Mouse (Mus musculus) forebrain, embryonic 11.5 days (tissue): ENCODE measurements around the gene Tradd. TPM values are rescaled to one million over a fixed set of nuclear protein-coding genes. Genes with fewer than 3 reads are reported as not detected.
"Not testable (repeated sequence)": the region's sequence is repeated elsewhere in the genome, so short reads cannot be mapped to it uniquely, and the experiment has no call there.

Experiments used
- ATAC-seq: fragments of 200-750 bp; cut with Nextera tagmentation; replicated peaks from 2 replicates; pipeline ENCODE4 v1.8.0; 2017; ENCODE audit warnings: moderate TSS enrichment; ENCODE audit not compliant: low FRiP score
- DNase-seq: peaks from one replicate; pipeline ENCODE4 v3.0.0-alpha.2; 2017; ENCODE audit warnings: low spot score
- H3K27ac ChIP-seq: fragments of 300-500 bp; sonication (generic); 2 replicates; pipeline ENCODE4 v1.5.1; 2014; ENCODE audit warnings: low read depth, low read length
- H3K27me3 ChIP-seq: fragments of 300-500 bp; sonication (generic); 2 replicates; pipeline ENCODE4 v1.6.1; 2014; ENCODE audit warnings: mild to moderate bottlenecking, low read length, mixed read lengths; ENCODE audit not compliant: control insufficient read depth, insufficient read depth
- H3K36me3 ChIP-seq: fragments of 300-500 bp; sonication (generic); 2 replicates; pipeline ENCODE4 v1.6.1; 2014; ENCODE audit warnings: mild to moderate bottlenecking, low read length, moderate library complexity, mixed read lengths; ENCODE audit not compliant: control insufficient read depth, insufficient read depth
- H3K4me1 ChIP-seq: fragments of 300-500 bp; sonication (generic); replicated peaks from 2 replicates; pipeline ENCODE4 v1.6.1; 2014; ENCODE audit warnings: low read length, mixed read lengths; ENCODE audit not compliant: control insufficient read depth, insufficient read depth
- H3K4me2 ChIP-seq: fragments of 300-500 bp; sonication (generic); 2 replicates; pipeline ENCODE4 v1.6.1; 2014; ENCODE audit warnings: low read depth, mild to moderate bottlenecking, low read length, moderate library complexity, mixed read lengths; ENCODE audit not compliant: severe bottlenecking
- H3K4me3 ChIP-seq: fragments of 300-500 bp; sonication (generic); 2 replicates; pipeline ENCODE4 v1.5.1; 2014; ENCODE audit warnings: low read depth, low read length
- H3K9ac ChIP-seq: fragments of 300-500 bp; sonication (generic); 2 replicates; pipeline ENCODE4 v1.6.1; 2014; ENCODE audit warnings: low read length
- H3K9me3 ChIP-seq: fragments of 300-500 bp; sonication (generic); 2 replicates; pipeline ENCODE4 v1.6.1; 2016; ENCODE audit warnings: low read length, mixed read lengths; ENCODE audit not compliant: control insufficient read depth
- WGBS: fragments of 180-500 bp; shearing (Covaris S2); extraction: QIAGEN DNeasy Blood & Tissue Kit; methylation state at CpG from one replicate; pipeline ENCODE4 v1.1.7; 2014; 5-methylcytosine and 5-hydroxymethylcytosine counted together
- polyA plus RNA-seq: library from polyadenylated mRNA; unstranded; fragments of >200 nt; fragmentation: Nextera tagmentation; extraction: Ambion mirVana; gene quantifications from 2 replicates; pipeline ENCODE4 v1.2.1, GENCODE M21; 2014

The Tradd gene
- polyA plus RNA-seq, 1 experiment from 2014 or later, result 12.0 TPM

DNA sequence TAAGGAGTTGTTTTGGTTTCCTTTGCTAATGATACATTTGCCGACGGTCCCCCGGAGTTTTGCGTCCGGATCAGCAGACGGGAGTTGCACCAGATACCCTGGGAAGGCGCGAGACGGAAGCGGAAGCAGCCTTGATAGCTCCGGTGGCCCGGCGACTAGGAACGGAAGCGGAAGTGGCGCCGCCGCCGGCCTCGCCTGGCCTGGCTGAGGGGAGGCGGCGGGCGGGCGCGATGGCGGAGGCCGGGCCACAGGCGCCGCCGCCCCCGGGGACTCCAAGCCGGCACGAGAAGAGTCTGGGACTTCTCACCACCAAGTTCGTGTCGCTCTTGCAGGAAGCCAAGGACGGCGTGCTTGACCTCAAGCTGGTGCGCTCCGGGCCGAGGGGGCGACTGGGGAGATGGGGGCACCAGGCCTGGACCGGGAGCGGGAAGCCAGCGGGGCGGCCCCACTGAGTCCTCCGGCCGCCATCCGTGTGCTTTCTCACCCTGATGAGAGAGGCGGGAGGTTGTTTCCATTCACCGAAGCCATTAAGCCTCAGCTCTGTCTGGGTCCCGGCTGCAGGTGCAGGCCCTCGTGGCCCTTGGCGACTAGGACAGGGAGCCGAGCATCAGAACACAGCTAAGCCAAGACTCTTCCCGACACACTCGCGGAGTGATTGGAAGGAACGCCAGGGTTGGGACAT is 33.2 kb upstream of the Tradd start, which contains the start of gene E2f4:
E2f4 (plus strand) TSS at position 153 of the 682 bp plus-strand sequence.
- Histone ChIP-seq H3K27me3 (no peaks in the 10 kb centered on the region), H3K9ac (peak within 1 kb of the TSS; percentile 93), H3K27ac (peak within 1 kb of the TSS; percentile 28), H3K36me3 (peaks cover 15% of the 10 kb centered on the region), H3K4me1 (peaks cover 10% of the 10 kb centered on the region), H3K4me2 (peak within 1 kb of the TSS; percentile 94), H3K4me3 (peak within 1 kb of the TSS; percentile 98), H3K9me3 (no peaks in the 10 kb centered on the region)
- under 1% methylated on average over 58 of the region's 58 CpGs for WGBS
- DNase-seq, result peak; percentile 94
- peak; percentile 92 for ATAC-seq

DNA sequence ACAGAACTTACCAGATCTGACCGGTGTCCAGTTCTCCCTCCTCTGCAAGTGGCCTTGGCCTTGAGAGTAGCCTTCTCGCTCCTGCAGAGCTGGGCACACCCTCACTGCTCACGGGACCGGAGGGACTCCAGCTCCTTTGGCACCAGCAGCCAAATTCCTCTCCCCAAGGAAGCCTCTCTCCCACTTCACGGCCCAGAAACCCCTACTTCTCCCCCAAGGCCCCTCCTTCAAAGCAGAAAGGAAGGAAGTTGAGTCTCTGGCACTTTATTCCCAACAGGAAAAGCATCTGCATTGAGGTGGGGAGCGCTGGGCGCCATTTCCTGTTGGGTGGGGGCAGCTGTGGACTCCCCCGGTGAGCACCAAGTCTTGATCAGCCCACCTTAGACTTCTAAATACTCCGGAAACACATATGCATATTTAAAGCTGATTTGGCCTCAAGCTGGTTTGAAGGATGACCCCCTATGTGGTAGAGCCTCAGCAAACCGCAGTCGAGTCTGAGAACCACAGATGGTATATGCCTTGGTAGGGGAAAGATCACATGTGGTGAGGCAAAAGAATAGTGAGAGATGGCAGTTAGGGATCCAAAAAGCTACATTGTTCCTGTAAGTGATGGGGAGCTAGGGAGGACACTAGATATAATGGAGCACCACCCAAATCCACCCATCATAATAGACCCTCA is 31.6 kb upstream of the Tradd start, which contains the start of gene Exoc3l:
Exoc3l (minus strand) TSS at position 207 of the 679 bp plus-strand sequence.
- 77% methylated on average over 11 of the region's 11 CpGs for WGBS
- H3K4me1 ChIP-seq, result peaks cover 10% of the 10 kb centered on the region
- H3K9ac ChIP-seq, result no peak within 1 kb of the TSS
- H3K4me2 ChIP-seq, result peak within 1 kb of the TSS; percentile 94; the same call in 1 of the 2 replicates
- no peak within 1 kb of the TSS for H3K4me3 ChIP-seq
- no peak for ATAC-seq
- DNase-seq, result no peak
- no peaks in the 10 kb centered on the region for H3K9me3 ChIP-seq
- no peaks in the 10 kb centered on the region for H3K27me3 ChIP-seq
- H3K36me3 ChIP-seq, result peaks cover 6% of the 10 kb centered on the region
- no peak within 1 kb of the TSS for H3K27ac ChIP-seq

DNA sequence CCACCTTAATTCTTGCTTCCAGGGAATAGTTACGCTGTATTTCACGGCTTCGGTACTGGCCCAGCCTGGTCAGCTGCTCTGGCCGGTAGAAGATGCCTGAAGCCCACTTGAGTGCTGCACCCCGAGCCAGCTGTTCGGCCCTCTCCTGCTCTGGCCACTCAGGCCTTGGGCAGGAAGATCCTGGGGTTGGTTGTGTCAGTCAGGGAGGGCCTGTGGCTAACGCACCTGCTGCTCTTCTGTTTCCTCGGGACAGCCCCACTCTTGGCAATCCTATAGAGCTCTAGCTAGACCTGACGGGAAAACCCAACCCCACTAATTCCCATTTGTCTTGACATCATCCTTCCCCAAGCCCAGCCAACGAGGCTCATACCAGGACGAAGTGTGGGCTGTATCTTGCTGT is 30.8 kb upstream of the Tradd start:
- H3K27ac ChIP-seq, result no peak overlapping the region
- DNase-seq, result peak; percentile 45
- ATAC-seq, result no peak
- no peak overlapping the region for H3K4me2 ChIP-seq
- H3K36me3 ChIP-seq, result peaks cover 1% of the 10 kb centered on the region; the same call in 1 of the 2 replicates
- peaks cover 7% of the 10 kb centered on the region for H3K27me3 ChIP-seq
- WGBS, result 73% methylated on average over 11 of the region's 11 CpGs
- H3K4me3 ChIP-seq, result no peak overlapping the region
- no peak overlapping the region for H3K9ac ChIP-seq
- H3K4me1 ChIP-seq, result peaks cover 14% of the 10 kb centered on the region
- no peaks in the 10 kb centered on the region for H3K9me3 ChIP-seq

DNA sequence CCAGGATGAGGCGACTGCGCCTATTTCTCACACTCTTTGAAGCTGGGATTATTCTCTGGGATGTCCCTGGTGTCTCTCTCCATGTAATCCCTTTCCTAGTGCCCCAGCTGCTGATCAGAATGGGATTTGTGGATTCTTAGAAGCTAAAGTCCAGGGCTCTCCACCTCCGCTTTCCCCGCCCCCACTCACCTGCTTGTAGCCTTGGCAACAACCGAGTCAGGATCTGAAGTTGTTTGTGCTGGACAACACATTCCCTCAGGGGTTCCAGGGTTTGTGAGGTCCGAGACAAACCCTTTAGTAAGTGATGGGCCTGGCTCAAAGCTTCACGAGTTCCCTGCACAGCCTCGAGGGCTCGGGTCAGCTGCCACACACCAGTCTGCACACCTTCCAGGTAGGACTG is 30.4 kb upstream of the Tradd start:
- Histone ChIP-seq H3K4me2 (no peak overlapping the region), H3K36me3 (no peaks in the 10 kb centered on the region), H3K27ac (no peak overlapping the region), H3K27me3 (peaks cover 9% of the 10 kb centered on the region), H3K9me3 (no peaks in the 10 kb centered on the region), H3K4me1 (peaks cover 19% of the 10 kb centered on the region), H3K9ac (no peak overlapping the region), H3K4me3 (no peak overlapping the region)
- ATAC-seq, result no peak
- 60% methylated on average over 9 of the region's 9 CpGs for WGBS
- DNase-seq, result peak; percentile 46

DNA sequence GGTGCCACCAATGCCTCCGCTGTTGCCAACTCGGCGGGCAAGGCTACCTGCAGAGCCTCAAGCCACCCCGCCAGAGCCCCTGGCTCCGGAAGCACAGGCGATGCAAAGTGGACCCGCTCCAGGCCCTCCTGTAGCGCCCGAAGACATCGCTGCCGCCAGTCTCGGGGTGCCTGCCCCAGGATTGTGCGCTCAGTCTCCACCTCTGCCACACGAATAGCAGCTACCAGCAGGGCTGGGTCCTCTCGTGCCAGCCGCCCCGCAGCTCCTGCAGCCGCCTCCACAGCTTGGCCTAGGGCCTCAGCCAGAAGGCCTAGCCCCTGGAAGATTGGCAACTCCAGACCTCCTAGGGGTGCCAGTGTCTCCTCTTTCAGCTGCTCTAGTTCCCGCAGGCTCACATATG is 29.0 kb upstream of the Tradd start:
- ATAC-seq, result no peak
- Histone ChIP-seq H3K4me1 (peaks cover 13% of the 10 kb centered on the region), H3K27ac (no peak overlapping the region), H3K9me3 (no peaks in the 10 kb centered on the region), H3K27me3 (peaks cover 9% of the 10 kb centered on the region), H3K4me3 (no peak overlapping the region), H3K36me3 (no peaks in the 10 kb centered on the region), H3K4me2 (no peak overlapping the region), H3K9ac (no peak overlapping the region)
- peak; percentile 61 for DNase-seq
- 69% methylated on average over 19 of the region's 19 CpGs for WGBS

DNA sequence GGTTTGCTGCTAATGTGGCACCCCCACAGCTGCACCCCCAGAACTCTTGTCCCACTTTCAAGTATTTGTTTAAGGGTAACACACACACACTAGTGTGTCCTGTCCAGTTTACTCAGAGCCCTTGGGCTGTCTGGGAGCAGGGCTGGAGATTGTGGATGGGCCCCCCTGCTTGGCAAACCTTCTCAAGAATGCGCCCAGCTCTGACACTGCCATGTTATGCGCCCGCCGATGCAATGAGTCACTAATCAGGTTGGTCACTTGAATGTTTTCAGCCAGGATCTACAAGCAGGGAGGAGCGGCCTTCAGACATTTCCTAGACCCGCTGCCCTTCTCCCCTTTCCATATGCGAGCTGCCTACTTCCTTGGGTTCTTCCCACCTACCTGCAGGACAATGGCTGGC is 28.1 kb upstream of the Tradd start:
- no peak overlapping the region for H3K4me2 ChIP-seq
- peaks cover 9% of the 10 kb centered on the region for H3K27me3 ChIP-seq
- no peaks in the 10 kb centered on the region for H3K9me3 ChIP-seq
- 85% methylated on average over 7 of the region's 7 CpGs for WGBS
- H3K4me3 ChIP-seq, result no peak overlapping the region
- no peaks in the 10 kb centered on the region for H3K36me3 ChIP-seq
- ATAC-seq, result no peak
- no peak overlapping the region for H3K27ac ChIP-seq
- DNase-seq, result peak; percentile 50
- no peak overlapping the region for H3K9ac ChIP-seq
- peaks cover 13% of the 10 kb centered on the region for H3K4me1 ChIP-seq

DNA sequence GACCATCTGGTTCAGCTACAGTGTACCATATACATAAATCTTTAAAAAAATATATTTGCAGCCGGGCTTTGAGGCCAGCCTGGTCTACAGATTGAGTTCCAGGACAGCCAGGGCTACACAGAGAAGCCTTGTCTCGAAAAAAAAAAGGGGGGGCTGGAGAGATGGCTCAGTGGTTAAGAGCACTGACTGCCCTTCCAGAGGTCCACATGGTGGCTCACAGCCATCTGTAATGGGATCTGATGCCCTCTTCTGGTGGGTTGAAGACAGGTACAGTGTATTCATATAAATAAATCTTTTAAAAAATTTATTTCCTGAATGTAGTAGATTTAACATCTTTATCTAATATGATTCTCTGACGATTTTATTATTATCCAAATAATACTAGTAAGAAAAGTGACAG is 27.4 kb upstream of the Tradd start:
- peaks cover 13% of the 10 kb centered on the region for H3K4me1 ChIP-seq
- H3K27ac ChIP-seq, H3K9ac ChIP-seq, H3K27me3 ChIP-seq, H3K4me3 ChIP-seq, H3K9me3 ChIP-seq, ATAC-seq, H3K36me3 ChIP-seq, H3K4me2 ChIP-seq: not testable (repeated sequence)
- DNase-seq, result peak; percentile 43
- 68% methylated on average over 3 of the region's 3 CpGs for WGBS

DNA sequence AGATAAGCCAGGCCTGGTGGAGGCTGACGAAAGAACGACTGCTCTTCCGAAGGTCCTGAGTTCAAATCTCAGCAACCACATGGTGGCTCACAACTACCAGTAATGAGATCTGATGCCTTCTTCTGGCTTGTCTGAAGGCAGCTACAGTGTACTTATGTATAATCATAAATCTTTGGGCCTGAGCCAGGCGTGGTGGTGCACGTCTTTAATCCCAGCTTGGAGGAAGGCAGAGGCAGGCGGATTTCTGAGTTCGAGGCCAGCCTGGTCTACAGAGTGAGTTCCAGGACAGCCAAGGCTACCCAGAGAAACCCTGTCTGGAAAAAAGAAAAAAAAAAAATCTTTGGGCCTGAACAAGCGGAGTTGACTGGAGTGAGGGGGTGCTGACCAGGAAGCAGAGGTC is 27.0 kb upstream of the Tradd start:
- H3K9ac ChIP-seq, H3K4me3 ChIP-seq, H3K9me3 ChIP-seq, H3K27ac ChIP-seq, H3K27me3 ChIP-seq, H3K4me2 ChIP-seq, ATAC-seq, H3K36me3 ChIP-seq: not testable (repeated sequence)
- DNase-seq, result peak; percentile 43
- WGBS, result 85% methylated on average over 8 of the region's 8 CpGs
- peaks cover 13% of the 10 kb centered on the region for H3K4me1 ChIP-seq
